Mouse (Mus musculus) left cerebral cortex, adult 8-10 months (tissue): ENCODE results near the gene Tbl3. TPM values are rescaled to one million over a fixed set of nuclear protein-coding genes. Genes with fewer than 3 reads are reported as not detected.

Experiments used
- DNase-seq, 2 experiments: peaks; one replicate each; pipeline ENCODE4 v3.0.0; 2022; ENCODE audit warnings: low spot score in 2 of 2
- total RNA-seq, 4 experiments: library from RNA; stranded (reverse); gene quantifications; 2 replicates each; pipeline ENCODE4 v1.2.4; 2022

Gene Tbl3
- total RNA-seq, 4 experiments from 2014 or later = 23.4 to 29.7 (median 25.6) TPM

DNA sequence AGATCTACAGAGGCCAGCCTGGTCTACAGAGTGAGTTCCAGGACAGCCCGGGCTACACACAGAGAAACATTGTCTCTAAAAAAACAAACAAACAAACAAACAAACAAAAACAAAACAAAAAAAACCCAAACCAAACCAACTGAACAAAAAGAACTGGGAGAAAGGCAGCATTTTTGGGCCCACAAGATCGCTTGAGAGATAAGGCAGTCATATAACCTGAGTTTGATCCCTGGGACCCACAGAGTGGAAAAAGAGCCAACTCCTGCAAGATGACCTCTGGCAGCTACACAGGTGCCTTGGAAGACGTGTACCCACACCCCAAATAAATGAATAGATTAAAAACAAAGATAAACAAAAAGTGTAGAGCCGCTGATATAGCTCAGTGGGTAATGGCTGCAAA lies 52.5 kb downstream of the Tbl3 start:
- no peak for DNase-seq

DNA sequence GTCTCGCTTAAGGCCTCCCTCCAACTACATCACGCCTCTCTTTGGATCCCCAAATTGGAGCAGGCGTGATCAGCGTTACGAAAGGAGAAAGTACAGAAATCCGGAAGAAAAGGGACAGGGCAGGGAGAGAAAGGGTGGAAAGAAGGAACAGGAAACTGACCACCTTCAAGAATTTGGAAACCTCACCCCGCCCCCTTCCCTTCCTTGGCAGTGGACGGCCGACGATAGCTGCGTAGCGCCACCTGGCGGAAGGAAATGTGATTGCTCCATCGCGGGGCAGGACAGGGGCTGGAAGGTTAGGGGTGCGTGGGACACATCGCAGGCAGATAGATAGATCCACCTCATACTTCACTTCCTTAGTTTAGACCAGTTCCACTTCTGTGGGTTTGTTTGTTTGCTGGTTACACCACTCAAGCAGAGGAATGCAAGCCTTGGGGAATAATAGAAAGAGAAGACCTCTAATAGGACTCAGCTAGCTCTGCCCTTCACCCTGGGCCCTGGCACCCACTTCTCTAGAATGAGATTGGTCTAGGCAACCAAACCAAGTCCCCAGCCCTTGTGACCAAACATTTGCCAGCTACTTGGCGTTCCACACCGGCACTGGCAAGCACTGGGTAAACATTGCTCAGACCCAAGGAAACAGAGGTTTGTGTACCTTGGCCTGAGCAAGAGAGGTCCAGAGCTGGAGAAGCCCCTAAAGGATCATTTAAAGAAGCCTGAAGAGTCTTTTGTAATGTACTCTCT lies 53.3 kb downstream of the Tbl3 start:
- DNase-seq = no peak

DNA sequence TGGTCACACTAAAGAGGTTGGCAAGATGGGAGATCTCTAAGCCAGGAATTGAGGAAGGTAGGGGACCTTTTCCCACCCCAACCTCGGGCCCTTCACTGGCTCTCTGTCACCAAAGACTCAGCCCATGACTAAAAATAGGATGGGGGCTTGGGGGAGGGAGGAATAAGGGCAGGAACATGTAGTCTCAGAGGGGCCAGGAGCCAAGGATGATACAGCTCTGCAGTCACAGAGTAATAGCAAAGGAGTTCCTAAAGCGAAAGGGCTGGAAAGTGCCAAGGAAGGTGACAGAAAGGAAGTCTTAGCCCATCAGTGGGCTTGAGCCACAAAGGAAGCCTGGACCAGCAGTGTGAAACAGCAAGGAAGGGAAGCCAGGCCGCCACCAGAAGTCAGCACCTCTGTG lies 55.6 kb downstream of the Tbl3 start:
- DNase-seq = no peak

DNA sequence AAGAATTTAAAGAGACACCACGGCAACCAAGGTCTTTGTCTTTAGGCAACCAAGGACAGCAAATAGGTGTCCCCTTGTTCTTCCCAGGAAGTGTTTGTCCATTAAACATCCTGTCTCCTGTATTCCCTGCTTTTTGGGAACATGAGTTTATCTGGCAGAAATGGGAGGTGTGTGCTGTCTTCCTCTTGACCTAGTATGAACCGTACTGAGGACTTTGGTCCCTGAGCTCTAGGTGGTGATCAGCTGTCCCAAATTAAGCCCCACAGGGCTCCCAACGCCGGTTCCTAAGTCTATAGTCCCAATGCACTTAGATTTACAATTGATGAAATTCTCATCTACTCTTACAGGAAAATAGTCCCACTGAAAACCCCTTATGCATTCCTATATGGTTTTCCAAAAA lies 56.7 kb downstream of the Tbl3 start:
- no peak for DNase-seq

DNA sequence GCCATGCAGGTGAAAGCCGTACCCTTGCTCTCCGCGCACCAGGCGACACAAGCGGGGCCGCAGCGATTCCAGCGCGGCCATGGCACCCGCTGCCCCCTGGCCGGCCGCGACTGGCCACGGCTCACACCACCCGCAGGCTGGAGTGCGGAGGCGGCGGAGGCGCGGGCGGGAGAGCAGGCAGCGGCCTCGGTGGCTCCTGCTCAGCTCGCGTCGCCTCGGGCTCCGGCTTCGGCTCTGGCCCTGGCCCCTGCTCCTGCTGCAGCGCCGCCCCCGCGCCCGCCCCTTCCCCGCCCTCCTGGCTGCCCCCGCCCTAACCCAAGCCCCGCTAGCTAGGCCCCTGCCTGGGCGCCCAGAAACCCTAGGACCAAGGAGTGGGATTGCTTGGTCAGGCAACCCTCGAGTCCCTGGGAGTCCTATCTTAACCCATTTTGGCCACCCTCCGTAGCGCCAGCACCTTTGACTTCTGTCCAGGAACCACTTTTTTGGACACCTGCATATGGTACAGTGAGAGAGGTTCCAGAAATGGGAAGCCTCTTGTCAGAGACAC lies 57.3 kb downstream of the Tbl3 start, which contains the start of gene Slc9a3r2:
Gene Slc9a3r2, minus strand, starts transcription at position 258 of the 547 bp plus-strand sequence.
- no peak for DNase-seq

DNA sequence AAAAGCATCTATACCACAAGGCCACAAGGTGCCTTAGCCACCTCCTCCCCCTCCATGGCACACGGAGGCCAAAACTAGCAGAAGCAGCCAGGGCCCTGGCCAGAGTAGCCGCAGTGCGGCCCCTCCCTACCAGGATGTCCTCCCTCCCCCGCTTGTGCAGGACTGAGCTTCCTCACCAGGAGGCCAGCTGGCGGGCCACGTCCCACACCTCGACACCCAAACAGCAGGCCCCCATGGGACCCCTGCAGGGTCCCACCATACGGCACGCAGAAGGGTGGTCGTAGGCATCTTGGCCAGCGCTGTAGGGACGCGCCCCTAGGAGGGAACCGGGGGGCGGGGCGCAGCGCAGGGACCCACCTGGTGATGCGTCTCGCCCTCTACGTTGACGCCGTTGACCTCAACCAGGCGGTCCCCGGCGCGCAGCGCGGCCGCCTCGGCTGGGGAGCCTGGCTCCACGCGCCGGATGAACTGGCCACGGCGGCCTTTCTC lies 57.8 kb downstream of the Tbl3 start:
- DNase-seq = no peak

DNA sequence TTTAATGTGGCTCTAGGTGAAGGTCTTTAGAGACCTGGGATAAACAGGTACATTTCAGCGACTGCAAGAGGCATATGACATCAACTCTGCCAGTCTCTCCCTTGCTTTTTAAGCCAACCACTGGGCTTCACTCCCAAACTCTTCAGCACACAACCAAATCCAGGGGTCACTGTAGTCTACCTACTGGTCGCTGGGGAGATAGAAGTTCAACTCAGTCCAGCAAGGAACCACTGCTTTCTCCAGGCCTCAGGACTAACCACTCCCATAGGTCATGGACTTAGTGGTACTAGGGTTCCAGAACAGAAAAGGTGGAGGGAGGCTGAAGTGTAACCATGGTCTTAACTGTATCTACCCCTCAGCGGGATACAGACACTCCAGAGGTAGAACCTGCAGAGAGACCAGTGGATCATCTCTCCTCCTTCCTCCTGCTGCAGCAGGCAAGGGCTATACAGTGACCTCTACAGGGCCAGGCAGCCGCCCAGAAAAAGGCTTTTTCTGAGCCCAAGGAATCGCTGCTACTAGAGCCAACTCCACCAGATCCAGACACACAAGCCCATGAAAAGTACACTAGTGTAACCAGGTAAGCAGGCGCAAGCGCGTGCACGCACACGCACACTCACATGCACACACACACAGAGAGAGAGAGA lies 58.6 kb downstream of the Tbl3 start:
- DNase-seq = no peak

Other genes with a start within 250 kb of the Tbl3 start
- gene E4f1, start 237.3 kb downstream of the Tbl3 start, total RNA-seq = 10 to 100 TPM; 32.3 to 36.2 (median 34.5) TPM
- 10 to 100 TPM; 59.0 to 68.7 (median 63.8) TPM for gene Pgp, start 237.3 kb downstream of the Tbl3 start, total RNA-seq
- gene Bricd5, start 233.8 kb downstream of the Tbl3 start, total RNA-seq = 1 to 10 TPM; 1.6 to 2.4 (median 1.8) TPM
- 10 to 100 TPM; 29.2 to 39.0 (median 35.4) TPM for gene Mlst8, start 228.6 kb downstream of the Tbl3 start, total RNA-seq
- 100 to 1,000 TPM; 119 to 135 (median 127) TPM for gene Caskin1, start 219.1 kb downstream of the Tbl3 start, total RNA-seq
- gene Traf7, start 179.7 kb downstream of the Tbl3 start, total RNA-seq = 10 to 100 TPM; 78.0 to 85.3 (median 83.4) TPM
- gene Rab26, start 173.4 kb downstream of the Tbl3 start, total RNA-seq = 10 to 100 TPM; 41.3 to 54.4 (median 48.4) TPM
- gene Pkd1, start 157.8 kb downstream of the Tbl3 start, total RNA-seq = 10 to 100 TPM; 67.7 to 81.1 (median 77.3) TPM
- 100 to 1,000 TPM; 123 to 148 (median 137) TPM for gene Tsc2, start 75.0 kb downstream of the Tbl3 start, total RNA-seq
- 1 to 10 TPM; 5.7 to 7.0 (median 6.1) TPM for gene Nthl1, start 75.0 kb downstream of the Tbl3 start, total RNA-seq
- 10 to 100 TPM; 41.0 to 47.7 (median 42.0) TPM for gene Slc9a3r2, start 57.3 kb downstream of the Tbl3 start, total RNA-seq
- under 1 TPM in 1 of 4 experiments, not detected in 3; 0.63 TPM for gene Npw, start 49.2 kb downstream of the Tbl3 start, total RNA-seq
- 10 to 100 TPM; 30.4 to 40.9 (median 36.1) TPM for gene Zfp598, start 38.0 kb downstream of the Tbl3 start, total RNA-seq
- 100 to 1,000 TPM; 163 to 176 (median 164) TPM for gene Syngr3, start 17.7 kb downstream of the Tbl3 start, total RNA-seq
- gene Gfer, start 11.5 kb downstream of the Tbl3 start, total RNA-seq = 10 to 100 TPM; 17.6 to 19.2 (median 18.0) TPM
- 1 to 10 TPM; 2.8 to 5.9 (median 3.0) TPM for gene Noxo1, start 11.4 kb downstream of the Tbl3 start, total RNA-seq
- gene Rnf151, start 10.4 kb upstream of the Tbl3 start, total RNA-seq = under 1 TPM in 1 of 4 experiments, not detected in 3; 0.37 TPM
- 100 to 1,000 TPM; 270 to 312 (median 290) TPM for gene Rps2, start 10.5 kb upstream of the Tbl3 start, total RNA-seq
- gene Ndufb10, start 16.8 kb upstream of the Tbl3 start, total RNA-seq = 100 to 1,000 TPM; 208 to 258 (median 238) TPM
- gene Rpl3l, start 20.2 kb upstream of the Tbl3 start, total RNA-seq = under 1 TPM; 0.36 to 0.94 (median 0.43) TPM
- gene Msrb1, start 29.0 kb upstream of the Tbl3 start, total RNA-seq = 10 to 100 TPM; 41.4 to 52.7 (median 44.7) TPM
- gene Hs3st6, start 45.3 kb upstream of the Tbl3 start, total RNA-seq = under 1 TPM; 0.51 to 0.65 (median 0.55) TPM
- not detected for gene Meiob, start 96.6 kb upstream of the Tbl3 start, total RNA-seq
- gene Hagh, start 132.5 kb upstream of the Tbl3 start, total RNA-seq = 100 to 1,000 TPM; 129 to 143 (median 135) TPM
- 10 to 100 TPM; 18.7 to 19.5 (median 19.1) TPM for gene Fahd1, start 142.7 kb upstream of the Tbl3 start, total RNA-seq
- under 1 TPM in 2 of 4 experiments, not detected in 2; 0.17 to 0.25 TPM for gene Igfals, start 158.3 kb upstream of the Tbl3 start, total RNA-seq
- gene Nubp2, start 178.7 kb upstream of the Tbl3 start, total RNA-seq = 10 to 100 TPM; 28.1 to 33.7 (median 32.0) TPM
- gene Spsb3, start 179.0 kb upstream of the Tbl3 start, total RNA-seq = 10 to 100 TPM; 51.6 to 57.5 (median 55.3) TPM
- 10 to 100 TPM; 44.3 to 57.5 (median 48.6) TPM for gene Eme2, start 187.4 kb upstream of the Tbl3 start, total RNA-seq
- 10 to 100 TPM; 65.0 to 73.3 (median 69.1) TPM for gene Mrps34, start 187.5 kb upstream of the Tbl3 start, total RNA-seq
- gene Nme3, start 188.8 kb upstream of the Tbl3 start, total RNA-seq = 10 to 100 TPM; 43.5 to 59.7 (median 55.1) TPM
- gene Mapk8ip3, start 229.3 kb upstream of the Tbl3 start, total RNA-seq = 100 to 1,000 TPM; 348 to 379 (median 363) TPM